Mouse (Mus musculus): ENCODE data around the gene Syngr2. TPM values are rescaled to one million over a fixed set of nuclear protein-coding genes. Genes with fewer than 3 reads are reported as not detected.
"Not testable (repeated sequence)": the region's sequence is repeated elsewhere in the genome, so short reads cannot be mapped to it uniquely, and the experiment has no call there.

Syngr2 gene
- polyA plus RNA-seq, 1 experiment from 2014 or later = 93.2 TPM

DNA sequence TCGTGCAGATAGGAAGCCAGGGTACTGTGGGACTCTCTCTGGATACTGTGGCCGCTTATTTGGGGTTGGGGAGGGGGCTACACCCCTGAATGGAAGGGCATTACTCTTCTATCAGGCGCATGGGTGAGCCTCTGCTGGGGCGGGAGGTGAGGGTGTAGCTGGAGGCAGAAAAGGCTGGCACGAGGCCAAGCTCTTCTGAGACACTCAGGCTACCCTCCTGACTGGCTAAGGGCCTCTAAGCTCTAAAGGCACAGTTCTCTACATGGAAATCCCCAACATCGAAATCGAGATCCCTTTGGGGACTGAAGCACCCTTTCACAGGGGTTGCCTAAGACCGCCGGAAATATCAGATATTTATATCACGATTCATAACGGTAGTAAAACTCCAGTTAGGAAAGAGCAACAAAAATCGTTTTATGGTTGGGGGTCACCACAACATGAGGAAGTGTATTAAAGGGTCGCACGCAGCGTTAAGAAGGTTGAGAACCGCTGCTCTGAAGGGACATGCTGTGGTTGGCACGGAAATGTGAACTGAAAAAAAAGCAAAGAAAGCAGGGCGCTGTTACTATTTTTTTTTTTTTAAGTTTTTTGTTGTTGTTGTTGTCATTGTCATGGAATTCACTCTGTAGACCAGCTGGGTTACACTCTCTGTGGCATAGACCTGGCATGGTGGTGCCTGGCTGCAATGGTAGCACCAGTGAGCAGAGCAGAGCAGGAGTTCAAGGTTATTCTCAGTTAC, 18.9 kb downstream of the Syngr2 start:
- peaks cover under 1% of the 10 kb centered on the region; the same call in 1 of the 2 replicates for H3K36me3 ChIP-seq (ENCODE audit: insufficient read depth, low read length)
- no peak overlapping the region for H3K9ac ChIP-seq (replicated peaks; ENCODE audit: low read length)
- no peak overlapping the region for H3K4me2 ChIP-seq (replicated peaks; ENCODE audit: low read depth, low read length)
- 73% methylated on average over 18 of the region's 18 CpGs for WGBS
- no peaks in the 10 kb centered on the region for H3K27me3 ChIP-seq (ENCODE audit: insufficient read depth, low read length)
- ATAC-seq (ENCODE audit: low FRiP score, low TSS enrichment) = no peak
- H3K9me3 ChIP-seq (ENCODE audit: low read length) = no peaks in the 10 kb centered on the region
- peaks cover 67% of the 10 kb centered on the region for H3K4me1 ChIP-seq (ENCODE audit: insufficient read depth, low read length)
- peak overlapping the region; percentile 81 for H3K27ac ChIP-seq (ENCODE audit: low read length)
- H3K4me3 ChIP-seq (ENCODE audit: low read length) = no peak overlapping the region

- peaks cover 61% of the 10 kb centered on the region for H3K4me1 ChIP-seq (ENCODE audit: insufficient read depth, low read length)
- no peaks in the 10 kb centered on the region for H3K9me3 ChIP-seq (ENCODE audit: low read length)
- peak overlapping the region; percentile 81 for H3K27ac ChIP-seq (ENCODE audit: low read length)
- 50% methylated on average over 9 of the region's 9 CpGs for WGBS
- no peak overlapping the region for H3K9ac ChIP-seq (replicated peaks; ENCODE audit: low read length)
- no peak overlapping the region for H3K4me3 ChIP-seq (ENCODE audit: low read length)
- H3K27me3 ChIP-seq (ENCODE audit: insufficient read depth, low read length) = no peaks in the 10 kb centered on the region
- no peaks in the 10 kb centered on the region for H3K36me3 ChIP-seq (ENCODE audit: insufficient read depth, low read length)
- ATAC-seq (ENCODE audit: low FRiP score, low TSS enrichment) = no peak
- H3K4me2 ChIP-seq (replicated peaks; ENCODE audit: low read depth, low read length) = no peak overlapping the region
Observed at GRCm38 (mm10) chr11:117828888-117829604, 19.6 kb downstream of the Syngr2 start.

GRCm38 (mm10) chr11:117829671-117830215, 20.3 kb downstream of the Syngr2 start:
- no peak overlapping the region for H3K9ac ChIP-seq (replicated peaks; ENCODE audit: low read length)
- no peak overlapping the region for H3K4me2 ChIP-seq (replicated peaks; ENCODE audit: low read depth, low read length)
- H3K36me3 ChIP-seq (ENCODE audit: insufficient read depth, low read length) = no peaks in the 10 kb centered on the region
- no peak overlapping the region for H3K4me3 ChIP-seq (ENCODE audit: low read length)
- no peaks in the 10 kb centered on the region for H3K27me3 ChIP-seq (ENCODE audit: insufficient read depth, low read length)
- H3K27ac ChIP-seq (ENCODE audit: low read length) = peak overlapping the region; percentile 81
- WGBS = 22% methylated on average over 2 of the region's 2 CpGs
- peaks cover 57% of the 10 kb centered on the region for H3K4me1 ChIP-seq (ENCODE audit: insufficient read depth, low read length)
- H3K9me3 ChIP-seq (ENCODE audit: low read length) = no peaks in the 10 kb centered on the region
- ATAC-seq (ENCODE audit: low FRiP score, low TSS enrichment) = no peak

- Histone ChIP-seq H3K27me3 (ENCODE audit: insufficient read depth, low read length) (no peaks in the 10 kb centered on the region), H3K4me1 (ENCODE audit: insufficient read depth, low read length) (peaks cover 50% of the 10 kb centered on the region), H3K4me2 (replicated peaks; ENCODE audit: low read depth, low read length) (no peak overlapping the region), H3K27ac (ENCODE audit: low read length) (peak overlapping the region; percentile 81), H3K36me3 (ENCODE audit: insufficient read depth, low read length) (no peaks in the 10 kb centered on the region), H3K4me3 (ENCODE audit: low read length) (no peak overlapping the region), H3K9me3 (ENCODE audit: low read length) (no peaks in the 10 kb centered on the region), H3K9ac (replicated peaks; ENCODE audit: low read length) (no peak overlapping the region)
- no peak for ATAC-seq (ENCODE audit: low FRiP score, low TSS enrichment)
- WGBS = 71% methylated on average over 9 of the region's 9 CpGs
Observed at GRCm38 (mm10) chr11:117830401-117830800, 20.9 kb downstream of the Syngr2 start.

DNA sequence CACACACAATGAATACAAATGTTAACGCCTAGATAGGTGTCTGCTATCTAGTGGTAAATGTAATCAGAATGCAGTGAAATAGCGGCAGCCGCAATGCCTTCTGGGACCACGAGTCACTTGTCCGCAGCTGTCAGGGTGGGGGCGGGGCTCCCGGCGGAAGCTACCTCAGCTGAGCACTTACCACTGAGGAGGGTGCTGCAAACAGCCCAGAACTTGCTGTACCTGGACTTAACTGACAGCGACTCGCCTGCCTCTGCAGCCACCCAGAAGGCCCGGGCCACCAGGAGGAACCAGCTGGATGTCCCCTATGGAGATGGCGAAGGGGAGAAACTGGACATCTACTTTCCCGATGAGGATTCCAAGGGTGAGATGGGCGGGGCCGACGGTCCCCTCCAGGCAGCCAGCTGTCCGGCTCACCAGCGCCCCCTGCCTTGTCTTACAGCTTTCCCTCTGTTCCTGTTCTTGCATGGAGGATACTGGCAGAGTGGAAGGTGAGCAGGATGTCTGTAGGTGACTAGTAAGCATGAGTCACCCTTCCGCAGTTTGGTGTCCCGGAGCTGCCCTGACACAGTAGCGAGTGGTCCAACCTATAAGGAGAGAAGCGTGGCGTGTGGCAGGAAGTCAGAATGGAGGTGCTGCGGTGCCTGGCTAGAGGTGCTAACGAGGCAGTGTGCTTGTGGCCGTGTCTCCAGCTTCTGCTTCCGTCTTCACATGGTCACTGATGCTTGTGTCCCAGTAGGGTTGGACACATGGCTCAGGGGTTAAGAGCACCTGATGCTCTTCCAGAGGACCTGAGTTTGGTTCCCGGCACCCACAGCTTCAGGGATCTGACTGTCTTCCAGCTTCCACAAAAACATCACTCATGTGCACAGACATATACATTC, 22.9 kb downstream of the Syngr2 start:
- H3K9ac ChIP-seq (replicated peaks; ENCODE audit: low read length) = no peak overlapping the region
- 21% methylated on average over 28 of the region's 28 CpGs for WGBS
- H3K27ac ChIP-seq (ENCODE audit: low read length) = 0 out of 2 replicates have a peak overlapping the region, but pooled peaks have one; percentile 1
- no peaks in the 10 kb centered on the region for H3K9me3 ChIP-seq (ENCODE audit: low read length)
- 0 out of 2 replicates have a peak, but pooled peaks have one; percentile 33 for ATAC-seq (ENCODE audit: low FRiP score, low TSS enrichment)
- peak overlapping the region; percentile 31 for H3K4me3 ChIP-seq (ENCODE audit: low read length)
- H3K36me3 ChIP-seq (ENCODE audit: insufficient read depth, low read length) = no peaks in the 10 kb centered on the region
- H3K4me1 ChIP-seq (ENCODE audit: insufficient read depth, low read length) = peaks cover 39% of the 10 kb centered on the region
- peak overlapping the region; percentile 54 for H3K4me2 ChIP-seq (replicated peaks; ENCODE audit: low read depth, low read length)
- no peaks in the 10 kb centered on the region for H3K27me3 ChIP-seq (ENCODE audit: insufficient read depth, low read length)

DNA sequence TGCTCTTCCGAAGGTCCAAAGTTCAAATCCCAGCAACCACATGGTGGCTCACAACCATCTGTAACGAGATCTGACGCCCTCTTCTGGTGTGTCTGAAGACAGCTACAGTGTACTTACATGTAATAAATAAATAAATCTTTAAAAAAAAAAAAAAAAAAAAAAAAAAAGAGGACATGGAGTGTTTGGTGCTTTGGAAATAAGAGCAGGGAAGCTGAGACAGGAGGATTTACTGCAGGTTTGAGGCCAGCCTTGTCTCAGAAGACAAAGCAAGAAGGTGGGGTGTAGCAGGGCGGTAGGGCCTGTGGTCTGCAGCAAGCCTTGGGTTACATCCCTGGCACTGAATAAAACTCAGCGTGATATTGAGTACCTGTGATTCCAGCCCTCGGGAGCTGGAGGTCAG, 24.0 kb downstream of the Syngr2 start:
- H3K9ac ChIP-seq (replicated peaks; ENCODE audit: low read length) = not testable (repeated sequence)

GRCm38 (mm10) chr11:117834086-117834485, 24.6 kb downstream of the Syngr2 start:
- Histone ChIP-seq H3K9me3 (ENCODE audit: low read length) (no peaks in the 10 kb centered on the region), H3K4me2 (replicated peaks; ENCODE audit: low read depth, low read length) (no peak overlapping the region), H3K27me3 (ENCODE audit: insufficient read depth, low read length) (no peaks in the 10 kb centered on the region), H3K9ac (replicated peaks; ENCODE audit: low read length) (no peak overlapping the region), H3K4me3 (ENCODE audit: low read length) (no peak overlapping the region), H3K4me1 (ENCODE audit: insufficient read depth, low read length) (peaks cover 30% of the 10 kb centered on the region), H3K36me3 (ENCODE audit: insufficient read depth, low read length) (no peaks in the 10 kb centered on the region), H3K27ac (ENCODE audit: low read length) (peak overlapping the region; percentile 37; the same call in 1 of the 2 replicates)
- ATAC-seq (ENCODE audit: low FRiP score, low TSS enrichment) = no peak
- WGBS = 86% methylated on average over 8 of the region's 8 CpGs

More for the DNA sequence above, 24.0 kb downstream of the Syngr2 start:
- ATAC-seq (ENCODE audit: low FRiP score, low TSS enrichment); H3K36me3 ChIP-seq (ENCODE audit: insufficient read depth, low read length); H3K9me3 ChIP-seq (ENCODE audit: low read length); H3K4me2 ChIP-seq (replicated peaks; ENCODE audit: low read depth, low read length); H3K27me3 ChIP-seq (ENCODE audit: insufficient read depth, low read length); H3K4me3 ChIP-seq (ENCODE audit: low read length): not testable (repeated sequence)
- Histone ChIP-seq H3K27ac (ENCODE audit: low read length) (0 out of 2 replicates have a peak overlapping the region, but pooled peaks have one; percentile 33), H3K4me1 (ENCODE audit: insufficient read depth, low read length) (peaks cover 31% of the 10 kb centered on the region)
- 88% methylated on average over 4 of the region's 6 CpGs for WGBS

DNA sequence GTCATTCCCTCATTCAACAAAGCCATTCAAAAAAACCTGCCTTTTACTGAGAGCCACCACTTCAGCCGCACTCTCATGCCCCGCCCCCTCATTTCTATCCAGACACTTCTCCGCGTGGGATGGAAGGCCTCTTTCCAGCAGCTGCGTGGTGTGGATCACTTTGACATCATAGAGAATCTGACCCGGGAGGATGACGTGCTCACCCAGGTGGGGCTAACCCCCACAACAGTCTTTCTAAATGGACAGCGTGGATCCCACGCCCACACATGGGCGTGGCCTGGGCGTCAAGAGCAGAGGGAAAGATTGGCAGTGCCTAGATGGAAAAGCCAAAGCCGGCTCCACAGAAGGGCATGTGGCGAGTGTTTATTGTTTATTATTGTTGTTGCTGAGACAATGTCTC, 26.8 kb downstream of the Syngr2 start:
- WGBS = 30% methylated on average over 13 of the region's 13 CpGs
- no peak for ATAC-seq (ENCODE audit: low FRiP score, low TSS enrichment)
- peak overlapping the region; percentile 22; the same call in 1 of the 2 replicates for H3K4me3 ChIP-seq (ENCODE audit: low read length)

DNA sequence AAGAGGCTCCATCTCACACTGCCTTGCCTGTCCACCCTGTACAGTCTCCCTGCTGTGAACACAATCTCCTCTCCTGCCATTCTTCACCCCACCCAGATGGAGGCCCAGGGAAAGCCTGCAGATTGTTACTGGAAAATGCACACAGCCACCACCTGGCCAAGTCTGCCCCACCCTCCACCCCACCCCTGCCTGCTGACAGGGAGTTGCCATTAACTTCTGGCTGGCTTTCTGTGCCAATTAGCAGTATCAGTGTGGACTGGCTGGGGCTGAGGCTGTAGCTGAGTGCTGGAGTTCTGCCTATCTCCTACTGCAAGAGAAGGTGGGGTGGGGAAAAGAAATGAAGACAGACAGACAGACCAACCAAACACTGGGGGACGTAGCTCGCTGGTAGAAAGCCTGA, 29.1 kb downstream of the Syngr2 start:
- H3K27me3 ChIP-seq (ENCODE audit: insufficient read depth, low read length) = no peaks in the 10 kb centered on the region
- no peaks in the 10 kb centered on the region for H3K9me3 ChIP-seq (ENCODE audit: low read length)
- no peak overlapping the region for H3K4me3 ChIP-seq (ENCODE audit: low read length)
- H3K27ac ChIP-seq (ENCODE audit: low read length) = no peak overlapping the region
- ATAC-seq (ENCODE audit: low FRiP score, low TSS enrichment) = no peak
- 56% methylated on average over 2 of the region's 2 CpGs for WGBS
- H3K9ac ChIP-seq (replicated peaks; ENCODE audit: low read length) = no peak overlapping the region
- H3K36me3 ChIP-seq (ENCODE audit: insufficient read depth, low read length) = no peaks in the 10 kb centered on the region
- no peak overlapping the region for H3K4me2 ChIP-seq (replicated peaks; ENCODE audit: low read depth, low read length)
- peaks cover 9% of the 10 kb centered on the region for H3K4me1 ChIP-seq (ENCODE audit: insufficient read depth, low read length)

More for the DNA sequence above, 26.8 kb downstream of the Syngr2 start:
- no peak overlapping the region for H3K9ac ChIP-seq (replicated peaks; ENCODE audit: low read length)
- H3K27ac ChIP-seq (ENCODE audit: low read length) = no peak overlapping the region
- H3K9me3 ChIP-seq (ENCODE audit: low read length) = no peaks in the 10 kb centered on the region
- H3K4me1 ChIP-seq (ENCODE audit: insufficient read depth, low read length) = peaks cover 14% of the 10 kb centered on the region
- no peaks in the 10 kb centered on the region for H3K36me3 ChIP-seq (ENCODE audit: insufficient read depth, low read length)
- peak overlapping the region; percentile 47 for H3K4me2 ChIP-seq (replicated peaks; ENCODE audit: low read depth, low read length)
- no peaks in the 10 kb centered on the region for H3K27me3 ChIP-seq (ENCODE audit: insufficient read depth, low read length)

All from kidney, embryonic 16.5 days (tissue).